Mouse (Mus musculus) WW6 (cell line): ENCODE results near the gene Cnpy2.

ENCODE experiments used
- DNase-seq: peaks from one replicate; pipeline ENCODE4 v3.0.0-alpha.2; 2013; ENCODE audit warnings: low read depth, low spot score

The Cnpy2 gene

DNA sequence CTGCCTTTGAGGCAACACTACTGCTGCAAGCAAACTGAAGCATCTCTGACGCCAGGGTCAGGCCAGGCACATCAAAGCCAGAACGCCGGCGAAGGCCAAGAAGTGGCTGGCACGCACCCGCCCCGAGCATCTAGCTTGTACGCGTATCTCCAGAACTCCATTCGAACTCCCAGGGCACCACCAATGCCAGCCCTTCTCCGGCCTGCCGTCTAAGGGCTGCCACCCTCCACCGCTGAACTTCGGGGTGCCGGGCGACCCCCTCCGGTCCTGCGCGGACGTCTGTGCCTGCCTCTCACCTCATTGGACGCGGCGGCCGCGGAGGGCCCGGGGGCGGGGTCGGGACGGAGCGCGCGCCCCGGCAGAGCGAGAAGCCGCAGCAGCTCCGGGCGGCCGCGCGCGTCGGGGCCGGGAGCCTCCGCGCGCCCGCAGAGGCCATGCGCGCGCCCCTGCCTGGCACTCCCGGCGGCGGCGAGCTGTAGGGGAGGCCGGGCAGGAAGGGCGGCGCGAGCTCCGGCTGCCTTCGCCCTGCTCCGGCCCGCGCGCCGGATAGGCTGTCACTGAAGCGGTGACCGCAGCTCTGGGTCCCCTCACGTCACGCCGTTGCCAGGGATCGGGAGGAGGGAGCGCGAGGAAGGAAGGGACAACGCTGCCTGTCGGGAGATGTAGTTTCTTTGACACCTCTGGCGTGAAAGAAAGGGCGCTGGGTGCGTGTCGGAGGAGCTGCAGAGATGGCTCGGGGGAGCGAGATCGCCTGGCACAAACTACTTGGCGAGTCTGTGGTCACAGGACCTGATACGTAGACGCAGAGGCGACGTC lies 46.4 kb downstream of the Cnpy2 start, which contains the start of gene Coq10a:
Gene Coq10a, minus strand, starts transcription at position 596 of the 816 bp plus-strand sequence.
- DNase-seq = peak; percentile 69

DNA sequence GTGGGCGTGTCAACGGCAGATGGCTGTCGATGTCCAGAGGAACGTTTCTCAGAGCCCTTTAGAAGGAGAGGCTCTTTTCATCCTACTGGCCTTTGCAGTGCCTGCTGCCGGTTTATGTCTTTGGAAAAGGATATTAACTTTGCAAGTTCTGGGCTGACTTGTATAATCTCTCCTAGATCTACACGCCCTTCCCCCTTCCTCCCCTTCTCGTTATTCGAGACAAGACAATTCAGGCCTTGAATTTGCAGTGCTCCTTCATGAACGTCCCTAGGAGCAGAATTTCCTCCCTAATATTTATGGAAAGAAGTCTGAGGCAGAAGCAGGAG lies 46.9 kb downstream of the Cnpy2 start:
- no peak for DNase-seq

DNA sequence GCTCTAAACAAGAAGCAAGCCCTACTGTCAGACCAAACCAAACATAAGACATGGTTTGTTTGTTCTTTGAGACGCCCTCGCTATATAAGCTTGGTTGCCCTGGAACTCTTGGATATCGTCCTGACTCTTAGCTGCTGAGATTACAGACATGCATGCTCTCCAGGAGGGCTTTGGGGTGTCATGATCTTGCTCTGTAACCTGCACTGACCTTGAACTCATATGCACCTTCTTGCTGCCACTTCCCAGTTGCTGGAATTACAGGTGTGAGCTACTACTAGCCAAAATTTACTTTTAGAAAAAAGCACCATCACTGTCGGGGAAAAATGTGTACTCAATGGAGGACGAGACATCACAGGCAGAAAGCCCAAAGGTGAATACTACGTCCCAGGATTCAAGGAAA lies 47.3 kb downstream of the Cnpy2 start:
- no peak for DNase-seq

- no peak for DNase-seq
Measured at GRCm38 (mm10) chr10:128370021-128370420, 47.8 kb downstream of the Cnpy2 start.

DNA sequence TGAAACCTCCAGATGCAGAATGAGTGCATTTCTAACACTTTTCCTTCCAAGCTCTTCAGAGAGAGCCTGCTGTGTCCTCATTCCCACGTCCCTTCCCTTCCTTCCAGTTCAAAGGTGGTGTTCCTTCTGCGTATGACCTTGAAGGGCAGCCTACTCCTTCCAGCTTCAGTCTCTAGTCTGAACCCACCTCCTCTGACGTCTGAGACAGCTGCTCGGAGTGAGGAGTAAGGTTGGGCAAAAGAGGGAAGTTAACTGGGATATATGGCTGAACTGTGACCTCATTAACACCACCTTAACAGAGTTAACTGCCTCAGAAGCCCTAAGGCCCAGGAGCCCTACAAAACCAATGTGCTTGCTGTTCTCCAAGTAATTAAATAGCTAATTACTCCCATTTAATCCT lies 48.3 kb downstream of the Cnpy2 start:
- DNase-seq = no peak

DNA sequence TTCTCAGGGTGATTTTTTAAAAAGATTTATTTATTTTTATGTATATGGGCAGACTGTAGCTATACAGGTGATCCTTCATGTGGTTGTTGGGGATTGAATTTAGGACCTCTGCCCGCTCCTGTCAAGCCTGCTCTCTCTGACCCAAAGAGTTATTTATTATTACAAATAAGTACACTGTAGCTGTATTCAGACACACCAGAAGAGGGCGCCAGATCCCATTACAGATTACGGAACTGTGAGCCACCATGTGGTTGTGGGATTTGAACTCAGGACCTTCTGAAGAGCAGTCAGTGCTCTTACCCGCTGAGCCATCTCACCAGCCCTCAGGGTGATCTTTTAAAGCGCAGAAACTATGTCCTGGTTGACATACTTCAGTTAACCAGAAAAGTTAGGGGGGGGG lies 49.9 kb downstream of the Cnpy2 start:
- DNase-seq = no peak

GRCm38 (mm10) chr10:128372989-128373748 lies 50.9 kb downstream of the Cnpy2 start:
- no peak for DNase-seq

DNA sequence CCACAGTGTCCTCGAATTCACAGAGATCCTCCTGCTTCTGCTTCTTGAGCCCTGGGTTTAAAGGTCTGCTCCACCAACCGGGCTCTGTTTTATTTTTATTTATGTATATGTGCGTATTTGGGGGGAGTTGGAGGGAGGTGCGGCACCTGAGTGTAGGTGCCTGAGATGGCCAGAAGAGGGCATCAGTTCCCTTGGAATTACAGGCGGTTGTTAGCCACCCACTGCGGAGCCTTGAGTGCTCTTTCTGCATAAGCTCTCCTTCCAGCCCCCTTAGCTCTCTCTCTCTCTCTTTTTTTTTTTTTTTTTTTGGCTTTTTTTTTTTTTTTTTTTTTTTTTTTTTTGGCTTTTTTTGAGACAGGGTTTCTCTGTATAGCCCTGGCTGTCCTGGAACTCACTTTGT lies 52.1 kb downstream of the Cnpy2 start:
- DNase-seq = no peak

GRCm38 (mm10) chr10:128376099-128376454 lies 53.8 kb downstream of the Cnpy2 start:
- no peak for DNase-seq

GRCm38 (mm10) chr10:128376455-128377211 lies 54.4 kb downstream of the Cnpy2 start, which contains the start of gene Ankrd52:
Ankrd52 (plus strand) TSS chr10:128377115.
- no peak for DNase-seq
